Mouse (Mus musculus) liver, postnatal 0 days (tissue): ENCODE measurements at regions not wholly inside any gene's neighbourhood (a gene's known extent, or its start where the extent isn't known, plus 50 kb on each side); places are given as distances from the start of the nearest gene placed in this dataset.

Experiments
- CTCF ChIP-seq: sonication (generic); IDR thresholded peaks from 2 replicates; pipeline ENCODE4 v1.5.1; 2016; ENCODE audit warnings: antibody characterized with exemption, low read depth
- EP300 ChIP-seq: IDR thresholded peaks from 2 replicates; pipeline ENCODE4 v1.6.1; 2016; ENCODE audit warnings: antibody characterized with exemption, low read depth, mild to moderate bottlenecking

- TF ChIP-seq CTCF: no peak
- no peak for TF ChIP-seq EP300
Observed at GRCm38 (mm10) chr3:103417781-103418180, 138.7 kb downstream of the Trim33 start.
